Mouse (Mus musculus) cerebellum, adult 11 months (tissue): ENCODE results near the gene Ugt1a6a.
"Not testable (repeated sequence)": the region's sequence is repeated elsewhere in the genome, so short reads cannot be mapped to it uniquely, and the experiment has no call there.

ENCODE experiments used
- DNase-seq: peaks from one replicate; pipeline ENCODE4 v3.0.0; 2022

Ugt1a6a gene

DNA sequence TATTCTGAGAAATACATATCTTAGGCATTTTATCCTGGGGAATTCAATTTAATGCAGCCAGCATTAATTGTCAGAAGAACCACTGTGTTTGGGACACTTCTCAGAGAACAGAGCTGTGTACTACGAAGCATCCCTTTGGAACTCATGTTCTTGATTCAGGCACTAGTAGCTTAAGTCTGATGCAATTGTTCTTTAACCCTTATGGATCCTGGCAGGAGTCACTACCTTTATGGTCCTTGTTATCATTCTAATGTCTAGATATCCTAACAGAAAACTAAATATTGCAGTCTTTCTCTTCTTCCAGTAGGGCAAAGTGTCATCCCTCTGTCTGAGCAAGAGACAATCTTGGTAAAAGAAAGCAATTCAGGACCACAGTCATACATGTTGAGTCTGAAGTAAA, 78.5 kb downstream of the Ugt1a6a start:
- no peak for DNase-seq

DNA sequence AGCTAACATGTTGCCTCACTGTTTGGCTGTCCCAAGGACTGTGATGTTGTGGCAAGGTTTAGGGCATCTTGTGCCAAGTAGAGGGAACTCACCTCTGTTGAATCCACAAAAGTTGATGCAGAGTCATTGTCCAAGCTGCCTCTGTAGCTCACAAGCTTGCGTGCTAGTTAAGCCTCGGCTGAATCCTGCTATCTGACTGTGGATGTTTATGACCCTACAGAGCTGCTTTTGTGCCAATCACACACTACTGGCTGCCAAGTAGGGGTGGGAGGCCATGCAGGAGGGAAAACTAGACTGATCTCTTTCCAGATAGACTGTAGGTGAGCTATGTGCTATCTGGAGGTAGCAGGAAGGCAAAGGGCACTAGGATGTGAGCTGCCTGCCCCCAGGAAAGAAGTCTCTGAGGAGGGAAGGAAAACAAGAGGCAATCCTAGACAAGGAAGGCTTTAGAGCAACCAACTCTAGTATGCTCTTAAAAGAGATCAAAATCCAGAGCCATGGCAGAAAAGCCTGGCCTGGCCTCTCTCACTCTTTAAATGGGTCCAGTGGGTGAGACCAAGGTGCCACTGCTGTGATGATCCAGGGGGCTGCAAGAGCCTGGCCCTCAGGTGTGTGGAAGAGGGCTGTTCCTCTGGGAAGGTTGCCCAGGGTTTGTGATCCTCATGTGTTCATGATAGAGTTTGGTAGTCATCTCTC, 79.3 kb downstream of the Ugt1a6a start:
- DNase-seq: no peak

DNA sequence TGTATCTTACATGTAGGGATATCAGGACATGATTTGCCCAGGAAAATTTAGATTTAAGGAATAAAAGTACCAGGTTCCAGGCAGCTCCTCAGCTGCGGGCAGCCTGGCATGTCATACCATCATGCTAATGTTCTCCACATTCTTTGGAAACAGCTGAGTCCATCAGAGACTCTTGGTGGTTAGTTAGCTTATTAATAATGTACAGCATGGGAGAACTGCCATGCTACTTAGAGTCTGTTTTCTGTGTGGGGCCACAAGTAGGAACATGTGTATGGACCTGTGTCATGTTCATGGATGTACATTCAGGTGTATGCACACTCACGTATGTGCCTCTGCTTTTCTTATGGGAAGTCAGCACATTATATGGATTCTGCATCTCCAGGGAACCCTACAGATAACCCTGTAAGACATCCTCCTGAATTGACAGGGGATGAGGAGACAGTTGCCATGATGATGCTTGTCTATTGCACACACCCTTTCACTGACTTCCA, 79.9 kb downstream of the Ugt1a6a start:
- no peak for DNase-seq

DNA sequence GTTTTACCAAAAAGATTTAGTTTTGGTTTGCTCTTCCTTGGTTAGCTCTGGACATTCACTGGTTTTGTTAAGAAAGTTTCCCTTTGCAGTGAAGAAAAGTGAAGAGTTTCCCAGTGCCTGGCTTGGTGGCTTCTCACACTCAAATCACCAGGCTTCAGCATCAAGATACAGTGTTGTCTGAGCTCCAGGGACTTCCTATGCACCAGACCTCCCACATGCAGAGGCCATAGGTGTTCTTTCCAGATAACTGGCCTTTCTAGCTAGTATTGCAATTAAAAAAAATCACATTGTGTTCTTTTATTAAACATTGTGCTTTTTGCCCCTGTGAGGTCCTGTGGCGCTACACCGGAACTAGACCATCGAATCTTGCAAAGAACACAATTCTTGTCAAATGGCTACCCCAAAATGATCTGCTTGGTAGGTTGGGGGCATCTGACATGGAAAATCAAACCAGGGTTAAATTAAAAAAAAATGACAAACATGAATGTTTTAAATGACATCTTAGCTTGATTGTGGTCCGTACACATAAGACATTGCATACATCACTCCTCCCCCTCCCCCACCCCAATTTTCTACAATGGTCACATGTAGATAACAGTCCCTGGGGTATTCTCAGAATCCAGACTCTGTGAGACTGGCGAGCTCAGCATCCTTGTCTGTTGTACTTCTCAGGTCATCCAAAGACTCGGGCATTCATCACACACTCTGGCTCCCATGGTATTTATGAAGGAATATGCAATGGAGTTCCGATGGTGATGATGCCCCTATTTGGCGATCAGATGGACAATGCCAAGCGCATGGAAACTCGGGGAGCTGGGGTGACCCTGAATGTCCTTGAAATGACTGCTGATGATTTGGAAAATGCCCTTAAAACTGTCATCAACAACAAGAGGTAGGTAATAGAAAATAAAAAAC, 81.1 kb downstream of the Ugt1a6a start:
- no peak for DNase-seq

GRCm38 (mm10) chr1:88216551-88216950, 81.9 kb downstream of the Ugt1a6a start:
- no peak for DNase-seq

- no peak for DNase-seq
Measured at GRCm38 (mm10) chr1:88217144-88217543, 82.5 kb downstream of the Ugt1a6a start.

GRCm38 (mm10) chr1:88217576-88217975, 83.0 kb downstream of the Ugt1a6a start:
- DNase-seq: no peak

GRCm38 (mm10) chr1:88218051-88218450, 83.4 kb downstream of the Ugt1a6a start:
- no peak for DNase-seq

DNA sequence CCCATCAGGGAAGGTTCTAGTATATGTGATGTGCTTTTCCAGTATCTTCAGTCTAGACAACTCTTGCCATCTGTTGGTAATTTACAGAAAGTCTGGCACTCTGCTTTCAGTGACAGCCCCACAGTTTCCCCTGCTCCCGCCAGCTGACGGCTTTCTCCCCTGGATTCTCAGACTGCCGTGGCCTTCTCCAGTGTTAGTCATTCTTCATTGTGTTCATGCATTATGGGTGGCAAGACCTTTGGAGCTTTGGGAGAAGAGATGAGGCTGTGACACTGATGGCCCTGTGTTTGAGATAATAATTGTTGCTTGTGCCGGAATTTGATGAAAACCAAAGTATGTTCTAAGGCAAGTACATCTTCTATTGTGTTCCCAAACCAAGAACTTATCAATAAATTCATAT, 84.0 kb downstream of the Ugt1a6a start:
- no peak for DNase-seq

DNA sequence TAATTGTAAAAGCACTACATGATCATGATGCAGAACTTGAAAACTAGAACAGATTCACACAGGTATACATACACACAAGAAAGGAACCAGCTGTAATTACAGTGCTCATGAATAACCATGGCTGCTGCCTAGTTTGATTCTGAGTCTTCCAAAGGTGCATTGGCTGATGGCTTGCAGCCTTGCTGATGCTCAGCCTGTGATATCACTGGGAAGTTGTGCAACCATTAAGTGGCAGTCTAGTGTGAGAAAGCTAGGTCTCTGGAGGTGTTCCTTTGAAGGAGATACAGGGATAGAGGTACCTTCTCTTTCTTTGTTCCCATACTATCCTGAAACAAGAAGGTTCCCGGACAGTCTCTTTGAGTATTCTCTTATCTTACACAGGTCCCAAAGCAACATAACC, 84.4 kb downstream of the Ugt1a6a start:
- DNase-seq: no peak

DNA sequence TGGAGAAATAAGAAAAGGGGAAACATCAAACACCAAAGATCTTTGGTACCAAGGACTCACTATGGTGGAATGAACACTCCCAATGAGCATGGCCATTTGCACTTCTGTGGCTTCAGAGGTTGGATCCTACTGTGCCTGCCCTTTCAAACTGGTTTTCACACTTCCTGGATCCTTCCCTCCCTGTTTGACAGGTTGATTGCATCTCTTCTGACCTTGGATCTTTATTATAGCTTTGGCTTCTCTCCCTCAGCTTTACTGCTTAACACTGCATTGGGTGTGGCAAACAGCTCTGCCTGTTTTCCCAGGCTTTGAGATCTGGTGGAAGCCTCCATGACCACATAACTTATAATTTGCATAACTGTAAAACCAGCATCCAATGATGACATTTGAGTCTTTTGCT, 85.7 kb downstream of the Ugt1a6a start:
- DNase-seq: no peak

GRCm38 (mm10) chr1:88222216-88222615, 87.6 kb downstream of the Ugt1a6a start:
- no peak for DNase-seq

DNA sequence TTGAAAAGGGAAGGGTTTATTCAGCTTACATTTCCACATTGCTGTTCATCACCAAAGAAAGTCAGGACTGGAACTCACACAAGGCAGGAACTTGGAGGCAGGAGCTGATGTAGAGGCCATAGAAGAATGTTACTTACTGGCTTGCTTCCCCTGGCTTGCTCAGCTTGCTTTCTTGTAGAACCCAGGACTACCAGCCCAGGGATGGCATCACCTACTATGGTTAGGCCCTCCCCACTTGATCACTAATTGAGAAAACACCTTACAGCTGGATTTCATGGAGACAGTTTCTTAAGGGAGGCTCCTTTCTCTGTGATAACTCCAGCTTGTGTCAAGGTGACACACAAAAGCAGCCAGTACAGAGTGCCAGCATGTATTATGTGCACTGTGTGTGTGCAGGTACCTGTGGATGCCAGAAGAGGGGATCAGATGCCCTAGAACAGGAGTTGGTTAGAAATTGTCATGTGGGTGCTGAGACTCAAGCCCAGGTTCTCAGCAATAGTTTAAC, 88.5 kb downstream of the Ugt1a6a start:
- not testable (repeated sequence) for DNase-seq

GRCm38 (mm10) chr1:88223591-88223990, 89.0 kb downstream of the Ugt1a6a start:
- no peak for DNase-seq

DNA sequence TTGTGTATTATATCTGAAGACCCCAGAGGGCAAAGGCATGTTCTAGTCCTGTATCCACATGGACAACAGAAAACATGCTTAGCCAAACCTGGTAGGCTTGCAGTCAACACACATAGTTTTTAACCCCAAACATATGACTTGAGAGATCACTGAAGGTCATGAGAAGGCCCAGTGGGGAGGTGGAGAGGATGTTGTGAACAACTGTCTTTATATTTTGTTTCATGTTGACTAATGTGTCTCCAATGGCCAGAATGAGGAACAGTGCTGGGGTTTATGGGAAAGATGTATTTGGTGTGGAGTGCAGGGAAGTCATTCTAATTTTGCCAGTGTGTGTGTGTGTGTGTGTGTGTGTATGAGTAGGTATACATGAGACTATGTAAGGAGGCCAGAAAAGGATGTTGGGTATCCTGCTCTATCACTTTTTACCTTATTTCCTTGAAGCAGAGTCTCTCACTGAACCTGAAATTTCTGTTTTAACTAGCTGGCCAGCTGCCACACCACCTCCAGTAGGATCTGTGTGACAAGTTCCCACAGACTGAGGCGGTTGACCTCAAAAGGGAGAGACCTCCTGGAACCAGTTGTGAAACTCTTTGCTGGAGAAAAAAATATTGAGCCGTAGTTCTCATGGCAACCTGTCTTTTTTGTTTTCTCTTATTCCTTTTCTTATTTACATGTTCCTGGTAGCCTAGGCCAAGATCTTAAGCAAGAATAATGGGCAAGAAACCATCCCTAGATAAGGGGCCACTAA, 89.6 kb downstream of the Ugt1a6a start:
- no peak for DNase-seq

DNA sequence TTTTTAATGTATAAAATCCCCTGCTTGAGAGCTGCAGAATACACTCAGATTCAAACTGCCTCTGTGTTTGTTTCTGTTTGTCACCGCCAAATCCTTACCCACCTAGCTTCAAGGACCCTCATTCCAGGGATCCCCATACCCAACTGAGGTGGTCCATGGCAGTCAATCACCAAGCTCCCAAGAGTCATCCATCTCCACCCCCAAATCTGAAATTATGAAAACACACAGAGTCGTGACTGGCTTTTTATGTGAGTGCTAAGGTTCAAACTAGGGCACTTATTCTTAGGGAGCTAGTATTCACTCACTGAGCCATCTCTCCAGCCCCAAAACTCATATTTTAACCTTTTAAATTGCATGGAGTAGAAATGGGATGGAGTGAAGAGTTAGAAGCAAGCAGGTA, 90.7 kb downstream of the Ugt1a6a start:
- DNase-seq: not testable (repeated sequence)

GRCm38 (mm10) chr1:88225741-88226140, 91.1 kb downstream of the Ugt1a6a start:
- DNase-seq: no peak

DNA sequence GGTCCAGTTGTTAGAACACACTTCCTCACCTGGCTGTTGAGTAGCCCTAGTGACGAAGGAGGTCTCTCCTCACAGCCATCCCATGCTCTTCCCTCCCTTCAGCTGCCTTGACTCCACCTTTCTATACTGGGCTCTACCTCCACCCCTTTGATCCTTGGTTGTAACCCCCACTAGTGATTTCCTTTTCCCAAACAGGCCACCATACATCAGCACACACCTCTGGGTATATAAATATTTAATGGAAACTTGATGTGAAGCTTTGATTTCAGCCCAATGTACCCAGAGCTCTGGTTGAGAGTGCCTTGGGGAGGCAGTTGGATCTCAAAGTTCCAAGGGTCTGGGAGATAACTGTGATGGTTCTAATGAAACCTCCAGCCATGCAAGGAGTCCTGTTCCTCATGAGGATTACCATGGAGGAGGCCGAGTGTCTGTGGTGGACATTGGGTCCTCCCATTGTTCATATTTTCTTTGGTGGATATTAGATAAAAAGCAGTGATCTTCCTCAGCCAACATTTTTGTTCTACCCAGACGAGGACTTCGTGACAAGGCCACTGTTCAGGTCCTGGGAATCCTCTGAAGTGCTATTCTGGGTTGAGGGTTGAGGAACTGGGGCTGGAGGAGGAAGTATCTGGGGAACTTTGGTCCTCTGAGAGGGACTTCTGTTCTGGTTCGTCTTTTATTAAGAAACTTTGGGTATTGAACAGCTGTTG, 92.2 kb downstream of the Ugt1a6a start, which contains the start of gene Mroh2a:
Gene Mroh2a (plus strand): TSS at position 317 of the 710 bp plus-strand sequence.
- DNase-seq: no peak

DNA sequence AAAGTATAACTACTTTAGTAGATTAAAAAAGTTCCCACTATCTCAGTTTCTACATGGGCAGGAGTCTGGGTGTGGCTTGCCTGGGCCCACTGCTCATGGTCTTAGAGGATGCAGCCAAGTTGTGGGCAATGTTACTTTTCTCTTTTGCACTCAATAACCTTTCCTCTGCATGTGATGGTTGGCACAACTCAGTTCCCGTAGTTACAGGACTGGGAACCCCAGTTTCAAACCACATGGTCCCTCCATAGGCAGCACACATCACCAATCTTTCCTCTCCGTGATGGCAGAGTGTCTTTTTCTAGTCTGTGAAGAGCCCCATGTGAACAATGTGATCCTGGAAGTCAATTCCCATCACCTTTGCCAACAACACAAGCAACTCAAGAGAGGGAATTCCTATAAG, 92.9 kb downstream of the Ugt1a6a start:
- no peak for DNase-seq

DNA sequence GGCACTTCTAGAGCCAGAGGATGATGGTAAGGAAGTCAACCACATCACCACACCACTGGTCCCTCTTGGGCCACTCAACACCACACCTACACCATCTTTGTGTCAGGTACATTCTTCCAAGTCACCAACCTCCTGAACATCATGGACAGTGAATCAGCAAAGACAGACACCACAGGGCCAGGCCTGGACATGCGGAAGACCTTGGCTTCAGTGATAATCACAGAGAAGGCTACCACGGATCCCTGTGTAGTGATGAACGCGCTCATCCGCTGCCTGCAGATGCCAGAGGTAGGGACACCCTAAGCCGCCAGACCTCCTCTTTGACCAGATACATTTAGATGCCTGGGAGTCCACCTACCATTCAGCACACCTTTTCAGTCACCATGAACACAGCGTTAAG, 93.5 kb downstream of the Ugt1a6a start:
- no peak for DNase-seq

DNA sequence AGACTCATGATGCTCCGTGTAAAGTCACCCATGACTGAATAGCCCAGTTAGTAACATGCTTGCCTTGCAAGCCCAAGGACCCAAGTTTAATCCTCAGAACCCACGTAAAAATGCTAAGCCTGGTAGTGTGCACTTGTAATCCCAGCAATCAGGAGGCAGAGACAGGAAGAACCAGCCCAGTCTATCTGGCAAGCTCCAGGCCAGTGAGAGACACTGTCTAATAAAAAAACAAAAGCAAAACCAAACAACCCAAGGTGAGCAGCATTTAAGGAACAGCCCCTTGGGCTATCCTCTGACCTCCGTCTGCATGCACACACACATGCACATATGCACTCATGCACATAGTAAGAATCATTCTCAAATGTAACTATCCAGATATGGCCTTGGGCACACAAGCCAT, 95.0 kb downstream of the Ugt1a6a start:
- DNase-seq: no peak

GRCm38 (mm10) chr1:88229986-88230385, 95.4 kb downstream of the Ugt1a6a start:
- DNase-seq: no peak
